Mouse (Mus musculus) ES-Bruce4 (cell line): Measurements from ENCODE around the gene Fcgr4.

ENCODE experiments used
- CTCF ChIP-seq: IDR thresholded peaks from one replicate; pipeline ENCODE4 v1.8.1; 2011; ENCODE audit warnings: low read depth, low read length
- POLR2A ChIP-seq: IDR thresholded peaks from one replicate; pipeline ENCODE4 v1.8.1; 2011; ENCODE audit warnings: low read length; ENCODE audit not compliant: insufficient read depth

GRCm38 (mm10) chr1:171044365-171045078 lies 25.8 kb downstream of the Fcgr4 start:
- no peak for TF ChIP-seq CTCF
- TF ChIP-seq POLR2A, result no peak
